Mouse (Mus musculus): ENCODE data around the gene Dhtkd1.

- TF ChIP-seq CTCF (IDR thresholded peaks at IDR 0.05; ENCODE audit: borderline replicate concordance, insufficient read depth, low read length) = no peak
- TF ChIP-seq POLR2A (IDR thresholded peaks at IDR 0.05; ENCODE audit: low read depth, low read length) = no peak
Observed at GRCm38 (mm10) chr2:5851116-5851515, 91.5 kb downstream of the Dhtkd1 start.
